Mouse (Mus musculus): ENCODE results near the gene Zic4.

DNA sequence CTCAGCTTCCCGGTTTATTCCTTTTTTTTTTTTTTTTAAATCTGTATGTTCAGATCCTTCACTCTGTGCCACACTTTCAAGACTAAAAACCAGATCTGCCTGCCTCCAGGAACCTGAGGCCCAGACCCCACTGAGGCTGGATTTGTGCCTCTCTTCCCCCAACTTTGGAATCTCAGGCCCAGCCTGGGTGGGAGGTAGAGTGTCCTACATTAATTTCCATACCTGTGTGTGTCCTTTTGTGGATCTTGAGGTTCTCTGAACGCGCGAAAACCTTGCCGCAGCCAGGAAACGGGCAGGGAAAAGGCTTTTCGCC, 1.6 kb downstream of the Zic4 start:
- TF ChIP-seq EP300 (IDR thresholded peaks at IDR 0.05) = no peak
- no peak for TF ChIP-seq CTCF (IDR thresholded peaks at IDR 0.05)
